Mouse (Mus musculus) heart, adult 2 months (tissue): ENCODE measurements around the gene P2ry6. TPM values are rescaled to one million over a fixed set of nuclear protein-coding genes. Genes with fewer than 3 reads are reported as not detected.
A peak's percentile ranks its signal among the peaks of the same experiment; 100 is the strongest.

Source experiments
- DNase-seq, 2 experiments: peaks; one replicate each; pipeline ENCODE4 v3.0.0; 2021
- H3K27ac ChIP-seq: fragments of 200-600 bp; 2 replicates; pipeline ENCODE4 v1.8.1; 2022
- H3K27me3 ChIP-seq: fragments of 200-500 bp; 2 replicates; pipeline ENCODE4 v1.6.1; 2012; ENCODE audit warnings: mild to moderate bottlenecking, low read length, inconsistent platforms, mixed read lengths; ENCODE audit not compliant: control insufficient read depth, insufficient read depth
- H3K36me3 ChIP-seq: fragments of 200-500 bp; 2 replicates; pipeline ENCODE4 v1.6.1; 2012; ENCODE audit warnings: low read length, inconsistent platforms; ENCODE audit not compliant: control insufficient read depth, insufficient read depth
- H3K4me1 ChIP-seq: fragments of 200-500 bp; 2 replicates; pipeline ENCODE4 v1.6.1; 2011; ENCODE audit warnings: low read length; ENCODE audit not compliant: control insufficient read depth, insufficient read depth
- H3K4me3 ChIP-seq: fragments of 200-600 bp; 2 replicates; pipeline ENCODE4 v1.8.1; 2022
- H3K79me2 ChIP-seq: fragments of 200-500 bp; replicated peaks from 2 replicates; pipeline ENCODE4 v1.6.1; 2012; ENCODE audit warnings: mild to moderate bottlenecking, inconsistent platforms, low read length, moderate library complexity, mixed read lengths; ENCODE audit not compliant: control insufficient read depth, insufficient read depth
- H3K9ac ChIP-seq: fragments of 200-500 bp; 2 replicates; pipeline ENCODE4 v1.6.1; 2012; ENCODE audit warnings: low read depth, mild to moderate bottlenecking, control low read depth, inconsistent platforms, low read length, mixed read lengths
- CTCF ChIP-seq: fragments of 200-600 bp; IDR thresholded peaks from 2 replicates; pipeline ENCODE4 v1.8.1; 2022; ENCODE audit warnings: antibody characterized with exemption, mild to moderate bottlenecking, moderate library complexity
- EP300 ChIP-seq: fragments of 200-500 bp; IDR thresholded peaks from 2 replicates; pipeline ENCODE4 v1.6.1; 2011; ENCODE audit warnings: low read depth, low read length, control low read depth; ENCODE audit not compliant: insufficient read depth
- POLR2A ChIP-seq: fragments of 200-500 bp; IDR thresholded peaks from 2 replicates; pipeline ENCODE4 v1.6.1; 2011; ENCODE audit warnings: mild to moderate bottlenecking, low read depth, low read length, control low read depth; ENCODE audit not compliant: insufficient read depth
- WGBS: fragments of 180-500 bp; shearing (Covaris S2); methylation state at CpG from one replicate; pipeline ENCODE4 v1.1.7; 2018; 5-methylcytosine and 5-hydroxymethylcytosine counted together
- intact Hi-C: fragments of 180-260 bp; cut with DNase I; formaldehyde crosslinking; loops from one replicate; pipeline ENCODE4 v1.15.1; 2025
- polyA plus RNA-seq: library from polyadenylated mRNA; depleted of rRNA; stranded (reverse); fragments of >200 nt; gene quantifications from 2 replicates; pipeline ENCODE4 v1.2.3, GENCODE M21; 2012
- total RNA-seq, 2 experiments: library from RNA; stranded (reverse); gene quantifications; 2 replicates each; pipeline ENCODE4 v1.2.3; 2021

P2ry6 gene
- total and polyA plus RNA-seq, 3 experiments, result 3.6 to 11.1 (median 4.2) TPM

DNA sequence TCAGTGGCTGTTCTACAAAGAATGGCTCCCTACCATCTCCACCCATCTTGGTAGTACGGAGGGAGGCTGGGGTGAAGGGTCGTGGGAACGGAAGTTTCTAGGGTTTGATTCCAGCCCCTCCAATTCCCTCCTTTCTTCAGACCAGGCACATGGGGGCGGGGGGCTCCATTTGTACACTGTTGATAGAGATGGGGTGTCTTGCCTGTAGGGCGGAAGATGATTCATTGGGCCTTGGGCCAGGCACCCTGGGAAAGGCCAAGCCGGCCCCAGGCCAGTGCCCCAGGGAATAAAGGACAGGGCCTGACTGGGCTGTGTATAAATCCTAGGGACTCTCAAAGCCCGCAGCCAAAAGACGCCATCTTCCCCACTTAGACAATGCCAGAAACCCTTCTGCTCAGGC, 66.4 kb downstream of the P2ry6 start:
- 0 out of 2 replicates have a peak overlapping the region, but pooled peaks have one; percentile 6 for H3K9ac ChIP-seq
- H3K27ac ChIP-seq, result peak overlapping the region; percentile 29
- peak; percentile 72 to 74 for DNase-seq
- H3K4me3 ChIP-seq, result no peak overlapping the region
- H3K4me1 ChIP-seq, result peaks cover 19% of the 10 kb centered on the region
- TF ChIP-seq EP300, result no peak
- TF ChIP-seq POLR2A, result no peak
- no peak for TF ChIP-seq CTCF
- H3K36me3 ChIP-seq, result no peaks in the 10 kb centered on the region
- WGBS, result 55% methylated on average over 8 of the region's 8 CpGs
- H3K27me3 ChIP-seq, result no peaks in the 10 kb centered on the region
- intact Hi-C loops, result no loop called here
- 0 out of 2 replicates have a peak, but pooled peaks cover 2% of the 10 kb centered on the region for H3K79me2 ChIP-seq

DNA sequence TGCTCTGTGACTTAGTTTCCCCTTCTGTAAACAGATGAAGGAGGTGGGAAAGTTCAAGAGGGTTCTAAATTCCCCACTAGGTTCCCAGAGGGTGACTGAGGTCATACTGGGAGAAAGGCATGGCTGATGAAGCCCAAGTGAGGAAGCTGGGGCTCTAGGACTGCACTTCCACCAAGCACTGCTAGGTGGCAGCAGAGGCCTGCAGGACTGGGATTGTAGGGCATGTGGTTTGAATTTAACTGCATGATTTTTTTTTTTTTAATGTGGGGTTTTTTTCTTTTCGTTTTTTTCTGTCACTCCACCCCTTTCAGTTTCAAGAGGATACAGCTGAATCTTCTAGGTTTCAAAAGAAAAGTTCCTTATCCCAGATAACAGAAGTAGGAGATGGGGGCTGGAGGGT, 67.2 kb downstream of the P2ry6 start:
- H3K4me3 ChIP-seq, result no peak overlapping the region
- peak; percentile 84 to 90 for DNase-seq
- peaks cover 5% of the 10 kb centered on the region for H3K79me2 ChIP-seq
- TF ChIP-seq EP300 (peak; percentile 98), CTCF (no peak)
- 0% methylated on average over 1 of the region's 1 CpGs for WGBS
- no peak overlapping the region for H3K9ac ChIP-seq
- no peaks in the 10 kb centered on the region for H3K27me3 ChIP-seq
- H3K4me1 ChIP-seq, result peaks cover 18% of the 10 kb centered on the region
- no peaks in the 10 kb centered on the region for H3K36me3 ChIP-seq
- intact Hi-C loops, result loop anchor here (1.0 to 2.0 kb wide), 3 partner anchors 25 to 146 kb away; partner anchors contain the start of gene Arhgef17
- H3K27ac ChIP-seq, result peak overlapping the region; percentile 29

DNA sequence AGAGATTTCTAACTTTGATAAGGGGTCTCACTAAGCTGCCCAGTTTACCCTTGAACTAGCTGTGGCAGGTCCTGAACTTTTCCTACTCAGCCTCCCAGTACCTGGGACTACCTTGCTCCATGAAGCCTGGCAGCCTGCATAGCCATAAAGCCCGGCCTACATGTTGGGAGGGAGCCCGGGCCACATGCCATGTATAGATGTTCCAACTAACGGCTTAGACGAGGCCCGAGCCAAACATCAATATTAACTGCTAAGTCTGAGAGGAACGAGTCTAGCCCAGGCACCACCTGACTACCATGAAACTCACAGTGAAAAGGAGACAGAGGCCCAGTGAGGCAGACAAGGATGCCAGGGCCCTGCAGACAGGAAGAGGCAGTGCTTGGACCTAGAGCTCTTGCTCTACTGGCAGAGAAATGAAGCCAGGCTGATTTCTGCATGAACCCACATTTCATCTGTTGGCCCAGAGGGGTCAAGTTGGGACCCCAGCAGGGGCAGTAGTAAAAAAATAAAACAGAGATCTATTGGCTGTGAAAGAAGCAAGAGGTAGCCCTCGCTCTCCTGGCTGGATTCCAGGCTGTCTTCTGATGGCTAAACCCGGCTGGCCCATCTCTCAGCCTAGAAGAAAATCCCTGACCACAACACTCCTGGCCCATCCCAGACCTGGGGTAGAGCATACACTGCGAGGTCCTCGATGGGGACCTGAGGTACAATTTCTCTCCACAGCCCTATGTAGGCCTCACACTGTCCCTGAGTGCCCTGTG, 68.2 kb downstream of the P2ry6 start:
- TF ChIP-seq EP300, result no peak
- no peak for TF ChIP-seq CTCF
- TF ChIP-seq POLR2A, result no peak
- peaks cover 5% of the 10 kb centered on the region for H3K79me2 ChIP-seq
- no peak overlapping the region for H3K9ac ChIP-seq
- no peak overlapping the region for H3K27ac ChIP-seq
- H3K27me3 ChIP-seq, result no peaks in the 10 kb centered on the region
- H3K4me3 ChIP-seq, result no peak overlapping the region
- no peak for DNase-seq
- intact Hi-C loops, result loop anchor here (2.0 kb wide), 1 partner anchor 147 kb away; no protein-coding TSS in a partner anchor
- H3K36me3 ChIP-seq, result no peaks in the 10 kb centered on the region
- peaks cover 13% of the 10 kb centered on the region for H3K4me1 ChIP-seq
- 77% methylated on average over 10 of the region's 10 CpGs for WGBS

DNA sequence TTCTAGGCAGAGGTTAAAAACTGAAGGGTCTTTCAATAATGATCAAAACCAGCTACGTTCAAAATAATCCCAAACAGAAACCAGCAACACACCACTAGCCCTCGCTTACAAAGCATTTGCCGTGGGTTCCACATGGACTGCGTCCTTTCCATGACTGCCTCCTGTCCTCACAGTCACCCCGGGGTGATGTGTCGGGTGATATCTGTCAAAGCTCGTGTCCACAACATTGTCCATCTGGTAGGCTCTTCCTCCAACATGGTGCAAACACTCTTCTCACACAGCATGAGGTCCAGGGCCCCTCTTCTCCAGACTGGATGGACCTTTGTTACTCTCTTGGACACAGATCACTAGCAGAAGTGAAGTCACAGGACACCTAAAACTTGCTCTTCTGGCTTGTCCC, 69.4 kb downstream of the P2ry6 start:
- no peak for DNase-seq

DNA sequence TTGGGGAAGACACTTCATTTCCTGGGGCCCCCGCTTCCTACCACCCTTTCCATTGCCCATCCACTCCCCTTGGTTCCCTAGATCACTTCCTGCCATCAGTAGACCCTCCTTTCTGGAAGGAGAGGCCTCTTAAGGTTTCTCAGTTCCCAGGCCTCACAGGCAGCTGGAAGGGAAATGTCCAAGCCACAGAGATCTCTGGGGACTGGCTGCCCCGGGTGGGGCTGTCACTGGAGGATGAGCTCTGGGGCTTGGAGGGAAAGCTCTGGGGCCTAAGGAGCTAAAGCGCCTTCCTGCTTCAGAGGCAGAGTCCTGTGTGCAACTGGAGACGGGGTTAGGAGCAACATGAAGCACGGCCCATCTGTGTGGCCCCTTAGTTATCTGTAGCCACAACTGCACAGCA, 69.8 kb downstream of the P2ry6 start:
- Histone ChIP-seq H3K4me1 (peaks cover 3% of the 10 kb centered on the region), H3K79me2 (peaks cover 5% of the 10 kb centered on the region), H3K27me3 (no peaks in the 10 kb centered on the region), H3K36me3 (no peaks in the 10 kb centered on the region), H3K4me3 (no peak overlapping the region), H3K27ac (peak overlapping the region; percentile 6; the same call in 1 of the 2 replicates), H3K9ac (no peak overlapping the region)
- no peak for TF ChIP-seq CTCF
- no peak for TF ChIP-seq EP300
- no peak for TF ChIP-seq POLR2A
- intact Hi-C loops, result no loop called here
- DNase-seq, result peak in 1 of 2 experiments; percentile 39
- 60% methylated on average over 5 of the region's 5 CpGs for WGBS

More for the DNA sequence above, 69.4 kb downstream of the P2ry6 start:
- peaks cover 5% of the 10 kb centered on the region for H3K79me2 ChIP-seq
- no peak overlapping the region for H3K9ac ChIP-seq
- 60% methylated on average over 7 of the region's 7 CpGs for WGBS
- H3K27ac ChIP-seq, result peak overlapping the region; percentile 6; the same call in 1 of the 2 replicates
- intact Hi-C loops, result no loop called here
- peaks cover 6% of the 10 kb centered on the region for H3K4me1 ChIP-seq
- no peaks in the 10 kb centered on the region for H3K36me3 ChIP-seq
- TF ChIP-seq POLR2A, result no peak
- TF ChIP-seq CTCF, result no peak
- TF ChIP-seq EP300, result no peak
- H3K4me3 ChIP-seq, result no peak overlapping the region
- no peaks in the 10 kb centered on the region for H3K27me3 ChIP-seq

DNA sequence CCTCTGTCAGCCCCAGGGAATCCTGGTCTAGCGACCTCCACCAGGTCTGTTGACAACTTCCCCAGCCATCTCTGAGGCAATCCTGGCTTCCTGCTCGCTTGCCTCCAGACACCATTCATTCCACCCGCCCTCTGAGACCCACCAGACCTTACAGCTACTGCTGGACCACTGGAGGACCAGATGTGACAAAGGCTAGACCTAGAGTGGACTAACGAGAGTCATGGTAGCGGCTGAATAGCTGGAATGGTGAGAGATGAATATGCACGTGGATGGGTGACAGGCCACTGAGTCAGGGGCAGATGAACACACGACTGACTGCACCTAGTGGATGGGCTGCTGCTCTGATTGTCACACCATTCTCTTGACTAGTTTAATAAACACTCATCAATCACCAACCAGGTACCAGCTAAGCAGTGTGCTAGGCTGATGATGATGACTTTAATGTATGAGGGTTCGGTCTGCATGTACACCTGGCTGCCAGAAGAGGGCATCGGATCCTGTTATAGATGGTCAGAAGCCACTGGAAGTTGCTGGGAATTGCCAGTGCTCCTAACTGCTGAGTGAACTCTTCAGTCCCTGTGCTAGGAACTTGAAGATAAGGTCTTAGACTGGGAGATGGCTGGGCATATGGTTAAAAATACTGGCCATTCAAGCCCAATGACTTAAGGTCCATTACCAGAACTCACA, 71.9 kb downstream of the P2ry6 start:
- H3K79me2 ChIP-seq, result peaks cover 5% of the 10 kb centered on the region
- 80% methylated on average over 9 of the region's 9 CpGs for WGBS
- intact Hi-C loops, result no loop called here
- H3K27ac ChIP-seq, result no peak overlapping the region
- no peaks in the 10 kb centered on the region for H3K36me3 ChIP-seq
- TF ChIP-seq POLR2A, result no peak
- TF ChIP-seq EP300, result 0 out of 2 replicates have a peak, but pooled peaks have one; percentile 21
- TF ChIP-seq CTCF, result peak; percentile 72
- DNase-seq, result no peak
- H3K9ac ChIP-seq, result no peak overlapping the region
- no peak overlapping the region for H3K4me3 ChIP-seq
- H3K27me3 ChIP-seq, result no peaks in the 10 kb centered on the region
- H3K4me1 ChIP-seq, result peaks cover 2% of the 10 kb centered on the region
